Mouse (Mus musculus) thymus, adult 18-20 months (tissue): ENCODE results near the gene Tbx2.

Source experiments
- DNase-seq, 2 experiments: peaks; one replicate each; pipeline ENCODE4 v3.0.0; 2022; ENCODE audit warnings: mixed read lengths in 2 of 2

Tbx2 gene

GRCm38 (mm10) chr11:85832231-85832924 lies at the start of gene Tbx2:
Gene Tbx2 (plus strand): TSS chr11:85832551.
- DNase-seq: no peak

DNA sequence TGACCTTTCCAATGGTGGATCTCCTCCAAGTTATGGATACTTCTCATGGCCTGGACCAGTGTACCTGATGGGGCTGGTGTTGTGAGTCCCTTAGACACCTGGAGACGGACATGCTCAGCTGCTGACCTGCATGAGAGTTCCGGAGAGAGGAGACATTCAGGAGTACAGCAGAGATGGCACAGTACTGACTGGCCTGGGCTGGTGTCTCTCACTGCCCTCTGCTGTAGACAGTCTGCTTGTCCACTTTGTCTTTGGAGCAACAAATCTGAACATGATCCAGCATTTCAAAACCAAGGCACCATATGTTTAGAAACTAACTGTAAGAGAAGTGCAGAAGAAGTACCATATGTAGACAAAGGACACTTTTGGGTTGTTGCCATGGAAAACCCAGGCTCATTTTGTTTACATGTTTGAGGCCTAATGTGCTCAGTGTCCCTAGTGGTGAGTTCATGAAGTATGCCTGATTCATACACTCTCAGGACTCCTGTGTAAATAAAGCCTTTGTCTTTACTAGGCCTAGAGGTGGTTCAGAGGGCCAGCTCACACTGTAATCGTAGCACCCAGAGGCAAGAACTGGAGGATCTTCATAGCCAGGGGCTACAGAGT lies 46.1 kb upstream of the Tbx2 start:
- no peak for DNase-seq

DNA sequence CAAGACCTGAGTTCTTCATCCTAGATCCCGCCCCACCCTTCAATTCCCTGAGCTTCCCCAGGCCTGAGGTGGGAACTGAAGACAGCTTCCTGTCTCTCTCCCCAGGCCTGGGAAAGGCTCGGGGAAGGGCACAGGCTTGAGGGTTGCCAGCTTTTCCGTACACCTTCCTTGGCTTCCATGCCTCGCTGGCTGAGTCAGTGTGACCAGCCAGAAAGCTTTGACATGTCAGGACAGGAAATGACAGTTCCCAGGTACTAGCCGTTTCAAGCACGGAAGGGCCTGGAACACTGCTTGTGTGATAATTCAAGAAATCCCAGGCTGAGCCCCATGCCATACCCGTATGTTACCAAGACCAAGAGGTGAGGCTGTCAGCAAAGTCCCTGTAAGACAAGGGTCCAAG lies 42.6 kb upstream of the Tbx2 start:
- DNase-seq: no peak

DNA sequence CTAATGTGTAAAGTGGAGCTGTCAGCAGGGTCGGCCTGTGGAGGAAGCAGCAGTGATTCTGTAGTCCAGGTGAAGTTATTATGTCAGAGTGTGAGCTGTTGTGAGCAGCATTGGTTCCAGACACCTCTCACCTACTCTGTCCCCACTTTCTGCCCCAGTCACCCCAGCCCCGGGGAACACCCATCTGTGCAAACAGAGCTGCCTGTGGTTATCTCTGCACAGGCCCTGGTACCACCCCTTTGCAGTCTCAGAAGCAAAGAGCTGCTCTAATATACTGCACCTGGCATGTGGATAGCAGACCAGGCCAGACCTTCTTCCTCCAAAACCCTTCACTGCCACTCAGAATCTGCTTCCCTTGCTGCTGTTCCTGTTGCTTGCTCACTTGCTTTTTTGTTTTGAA lies 42.1 kb upstream of the Tbx2 start:
- no peak for DNase-seq

GRCm38 (mm10) chr11:85791212-85791611 lies 41.1 kb upstream of the Tbx2 start:
- no peak for DNase-seq

GRCm38 (mm10) chr11:85792534-85793215 lies 39.7 kb upstream of the Tbx2 start:
- no peak for DNase-seq

GRCm38 (mm10) chr11:85799456-85799855 lies 32.9 kb upstream of the Tbx2 start:
- DNase-seq: no peak

- no peak for DNase-seq
Measured at GRCm38 (mm10) chr11:85799856-85800255, 32.5 kb upstream of the Tbx2 start.

DNA sequence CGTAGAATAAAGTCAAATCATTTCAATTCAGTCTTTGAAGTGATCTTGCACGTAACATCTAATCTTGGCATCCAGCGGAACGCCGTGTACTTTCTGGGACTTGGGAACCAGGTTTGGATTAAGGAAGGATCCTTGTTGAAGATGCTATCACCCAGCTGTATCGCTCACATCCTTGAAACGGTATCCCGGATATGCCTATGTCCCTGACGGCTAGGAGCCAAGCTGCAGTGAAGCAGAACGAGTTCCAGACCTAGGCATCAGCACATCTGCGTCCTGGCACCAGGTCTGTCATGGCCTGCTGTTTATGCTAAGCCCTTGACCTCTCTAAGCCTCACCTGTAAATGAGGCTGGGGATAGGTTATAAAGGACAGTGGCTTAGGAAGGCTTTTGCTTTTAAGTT lies 32.0 kb upstream of the Tbx2 start:
- DNase-seq: no peak

- DNase-seq: no peak
Measured at GRCm38 (mm10) chr11:85804048-85804447, 28.3 kb upstream of the Tbx2 start.

DNA sequence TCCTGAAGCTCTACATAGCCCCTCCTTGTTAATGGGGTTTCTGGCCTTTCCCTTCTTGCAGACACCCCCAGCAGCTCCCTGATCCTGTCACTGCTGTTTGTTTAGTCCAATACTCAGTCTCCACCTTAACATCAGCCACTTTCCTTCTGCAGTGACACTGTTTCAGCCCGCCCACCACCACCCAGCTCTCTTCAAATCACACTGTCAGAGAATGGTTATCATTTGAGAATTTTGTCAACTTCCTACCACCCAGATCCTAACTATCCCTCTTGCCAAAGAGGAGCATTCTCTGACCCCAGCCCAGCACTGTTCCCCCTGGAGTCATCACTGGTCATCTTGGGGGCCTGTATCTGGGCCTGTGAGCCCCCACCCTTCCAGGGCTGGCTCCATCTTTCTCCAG lies 26.6 kb upstream of the Tbx2 start:
- no peak for DNase-seq

GRCm38 (mm10) chr11:85807353-85807752 lies 25.0 kb upstream of the Tbx2 start:
- DNase-seq: no peak

DNA sequence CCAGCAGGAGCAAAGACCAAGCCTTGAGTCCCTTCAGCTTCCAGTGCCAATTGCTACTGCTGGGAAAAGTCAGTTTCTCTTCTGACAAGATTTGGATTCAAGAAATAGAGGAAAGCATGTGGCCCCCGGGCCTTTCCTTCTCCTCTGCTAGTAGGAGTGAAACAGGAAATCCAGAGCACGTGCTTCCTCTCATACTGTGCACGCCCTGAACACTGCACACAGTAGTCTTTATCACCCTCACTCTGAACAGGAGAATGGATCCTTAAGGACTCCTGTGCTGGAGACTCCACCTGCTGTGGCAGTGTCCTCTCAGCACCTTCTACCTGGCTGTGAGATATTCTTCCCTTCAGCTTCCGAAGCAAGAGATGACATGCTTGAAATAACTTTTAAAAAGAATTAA lies 21.1 kb upstream of the Tbx2 start:
- no peak for DNase-seq

GRCm38 (mm10) chr11:85811676-85812075 lies 20.7 kb upstream of the Tbx2 start:
- no peak for DNase-seq

DNA sequence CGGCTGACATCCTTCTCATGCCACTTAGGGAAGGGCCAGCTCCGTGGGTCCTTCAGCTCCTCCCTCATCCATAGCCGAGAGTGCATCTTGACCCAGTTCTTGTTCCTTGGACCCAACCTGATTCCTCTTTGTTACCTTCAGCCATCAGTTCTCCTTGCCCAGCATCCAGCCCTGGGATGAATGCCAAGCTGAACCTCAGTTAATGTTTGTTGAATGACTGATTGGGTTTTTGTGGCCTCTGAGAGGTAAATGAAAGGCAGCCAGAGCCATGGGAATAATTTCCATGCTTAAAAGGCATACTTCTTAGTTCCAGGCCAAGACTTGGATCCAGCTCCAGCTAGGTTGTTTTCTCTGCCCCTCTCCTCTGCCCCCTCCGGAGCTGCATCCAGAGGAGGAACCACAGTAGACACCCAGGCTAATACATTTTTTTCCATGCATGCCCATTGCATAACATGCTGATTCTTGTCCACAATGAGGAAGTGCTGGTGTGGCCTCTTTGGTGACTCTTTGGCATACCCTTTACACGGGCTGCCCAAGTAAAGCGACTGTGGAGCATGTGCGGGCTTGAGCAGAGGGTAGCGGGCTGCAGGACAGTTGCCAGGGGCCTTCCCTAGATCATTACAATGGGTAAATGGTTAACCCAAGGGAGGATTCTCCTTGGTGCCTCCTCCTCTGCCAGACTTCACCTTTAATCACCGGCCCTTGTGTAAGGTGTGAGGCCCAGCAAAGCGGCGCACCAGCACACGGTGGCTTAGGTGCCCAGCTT lies 20.0 kb upstream of the Tbx2 start:
- DNase-seq: no peak

DNA sequence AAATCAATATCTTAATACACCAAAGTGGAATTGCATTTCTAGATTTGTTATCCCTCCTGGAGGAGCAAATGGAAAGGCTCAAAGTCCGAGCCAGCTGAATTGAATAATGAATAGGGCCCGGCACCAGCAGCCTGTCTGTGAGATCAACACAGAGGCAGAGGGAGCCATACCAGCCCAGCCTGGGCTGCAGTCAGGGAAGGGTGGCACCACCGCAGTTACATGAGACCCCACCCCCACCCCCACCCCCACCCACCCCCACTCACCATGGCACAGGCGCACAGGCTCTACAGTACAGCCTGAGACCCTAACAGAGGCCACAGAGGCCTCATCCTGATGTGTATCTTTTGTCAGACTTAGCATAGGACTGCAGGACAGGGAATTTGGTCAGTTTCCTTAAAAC lies 17.7 kb upstream of the Tbx2 start:
- no peak for DNase-seq

DNA sequence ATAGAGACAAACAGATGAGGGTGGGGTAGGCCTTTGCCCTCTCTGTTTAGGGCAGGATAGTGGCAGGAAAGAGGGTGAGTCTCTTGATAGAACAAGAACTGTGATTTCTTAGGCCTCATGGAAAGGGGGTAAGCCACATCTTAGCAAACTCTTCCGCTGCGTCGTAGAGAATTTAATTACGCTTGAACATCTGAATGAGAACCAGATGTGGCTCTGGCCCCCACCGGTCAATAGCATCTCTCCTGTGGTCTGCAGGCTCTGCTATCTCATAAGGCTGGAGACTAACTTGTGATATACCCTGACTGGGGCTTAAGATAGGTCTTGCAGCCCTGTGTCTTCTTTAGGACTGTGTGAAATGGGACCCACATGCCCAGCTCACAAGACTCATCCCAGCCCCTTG lies 15.9 kb upstream of the Tbx2 start:
- DNase-seq: no peak

DNA sequence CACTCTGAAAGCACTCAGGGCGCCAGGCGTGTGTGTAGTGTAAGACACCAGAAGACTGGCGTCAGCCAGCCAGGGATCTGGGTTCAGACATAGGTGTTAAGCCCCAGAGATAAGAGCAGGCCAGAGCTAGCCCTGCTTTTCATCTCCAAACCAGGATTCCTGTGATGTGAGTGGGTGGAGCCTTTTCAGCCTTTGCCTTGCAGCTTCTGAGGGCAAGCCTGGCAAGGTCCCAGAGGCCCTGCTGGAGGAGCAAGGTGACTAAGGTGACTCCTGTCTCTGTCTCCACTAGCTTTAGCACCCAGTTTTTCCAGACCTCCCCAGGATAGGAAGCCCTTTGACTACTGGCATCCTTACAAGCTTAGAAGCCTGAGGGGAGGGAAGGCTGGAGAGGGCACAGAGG lies 13.9 kb upstream of the Tbx2 start:
- DNase-seq: no peak

DNA sequence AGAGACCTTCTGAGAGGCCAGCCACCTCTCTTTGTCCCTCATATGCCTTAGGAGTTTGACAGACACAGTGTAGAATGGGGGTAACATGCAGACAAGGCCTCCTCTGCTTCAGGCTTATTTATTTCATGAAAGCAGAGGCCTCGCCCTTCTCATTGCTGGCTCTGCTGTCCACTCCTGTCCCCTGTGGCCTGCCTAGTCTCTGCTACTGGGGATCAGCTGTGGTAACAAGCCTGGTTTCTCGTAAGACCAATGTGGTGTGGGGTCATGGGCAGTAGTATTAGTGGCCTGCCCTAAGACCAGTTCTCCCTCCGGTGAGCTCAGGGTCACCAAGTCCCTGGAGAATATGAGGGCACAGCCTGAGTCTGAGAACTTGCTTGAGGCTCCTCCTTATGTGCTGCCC lies 11.4 kb upstream of the Tbx2 start:
- DNase-seq: no peak

GRCm38 (mm10) chr11:85821659-85822058 lies 10.7 kb upstream of the Tbx2 start:
- no peak for DNase-seq

DNA sequence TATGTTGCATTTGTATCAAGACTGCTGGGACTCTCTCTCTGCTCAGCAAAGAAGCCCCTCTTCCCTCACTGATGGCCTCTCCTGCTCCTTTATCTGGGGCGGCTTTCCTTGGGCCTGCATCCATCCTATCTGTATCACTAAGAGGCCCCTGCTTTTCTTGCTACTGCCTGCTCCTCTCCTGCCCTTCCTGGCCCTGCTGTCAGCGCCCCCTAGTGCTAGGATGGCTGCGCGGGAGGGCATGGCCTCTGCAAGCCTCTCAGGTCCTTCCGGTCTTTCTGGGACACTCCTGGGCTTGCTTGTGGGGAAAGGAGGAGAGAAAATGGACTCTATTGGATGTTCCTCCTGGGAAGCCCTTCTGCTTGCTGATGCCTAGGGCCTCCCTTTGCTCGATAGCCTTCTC lies 9.2 kb upstream of the Tbx2 start:
- DNase-seq: peak; percentile 34

- DNase-seq: no peak
Measured at GRCm38 (mm10) chr11:85823794-85824193, 8.6 kb upstream of the Tbx2 start.

- DNase-seq: no peak
Measured at GRCm38 (mm10) chr11:85825031-85825430, 7.3 kb upstream of the Tbx2 start.

DNA sequence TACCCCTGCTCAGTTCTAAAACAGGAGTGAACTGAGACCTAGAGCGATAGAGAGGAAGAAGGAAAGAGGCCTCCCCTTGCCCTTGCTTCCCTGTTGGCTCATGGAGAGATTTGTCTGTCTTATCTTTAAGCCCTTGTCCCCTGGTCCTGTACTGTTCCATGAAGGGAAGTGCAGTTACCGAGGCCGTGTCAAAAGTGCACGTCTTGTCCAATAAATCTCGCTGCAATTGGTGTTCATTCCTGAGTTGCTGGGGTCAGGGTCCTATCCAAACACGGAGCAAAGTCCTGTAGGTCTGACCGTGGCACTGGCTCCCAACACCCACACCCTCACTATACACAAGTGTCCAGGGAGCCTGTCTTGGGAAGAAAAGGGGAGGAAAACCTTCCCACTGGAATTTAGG lies 6.5 kb upstream of the Tbx2 start:
- DNase-seq: no peak
